Mouse (Mus musculus): ENCODE measurements around the gene 2210016L21Rik.
"Not testable (repeated sequence)": the region's sequence is repeated elsewhere in the genome, so short reads cannot be mapped to it uniquely, and the experiment has no call there.

2210016L21Rik gene

DNA sequence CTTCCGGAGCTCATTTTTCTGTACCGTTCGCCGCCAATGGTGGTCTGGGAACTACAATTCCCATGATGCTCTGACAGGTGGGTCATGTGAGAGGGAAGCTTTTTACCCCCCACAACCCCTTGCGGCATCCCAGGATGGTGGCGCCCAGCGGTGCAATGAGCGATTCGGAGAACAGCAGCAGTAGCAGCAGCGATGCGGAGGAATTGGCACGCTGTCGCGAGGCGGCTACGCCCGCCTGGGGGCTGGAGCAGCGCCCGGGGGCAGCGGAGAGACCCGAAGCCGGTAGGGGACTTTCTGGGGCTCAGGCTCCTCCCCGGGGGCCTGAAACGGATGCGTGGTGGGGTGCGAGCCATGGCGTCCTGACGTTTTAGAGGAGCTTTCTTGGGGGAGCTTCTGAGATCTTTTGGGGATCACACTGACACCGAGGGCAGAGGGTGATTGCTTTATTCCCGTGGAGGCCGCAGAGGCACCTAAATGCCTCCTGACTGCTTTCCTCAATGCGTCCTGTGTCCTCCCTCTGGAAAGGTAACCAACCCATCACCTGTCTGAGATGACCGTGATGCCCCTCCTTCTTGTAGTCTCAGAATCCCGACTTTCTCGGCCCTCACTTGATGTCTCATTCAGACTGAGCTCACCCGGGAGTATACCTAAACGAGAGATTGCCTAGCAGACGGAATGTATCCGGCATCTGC is at the start of gene 2210016L21Rik:
Gene 2210016L21Rik, plus strand, starts transcription at position 85 of the 692 bp plus-strand sequence.
- peak; percentile 57 to 61 for DNase-seq (ENCODE audit: low read depth in 1 of 2, low spot score in 2 of 2)

DNA sequence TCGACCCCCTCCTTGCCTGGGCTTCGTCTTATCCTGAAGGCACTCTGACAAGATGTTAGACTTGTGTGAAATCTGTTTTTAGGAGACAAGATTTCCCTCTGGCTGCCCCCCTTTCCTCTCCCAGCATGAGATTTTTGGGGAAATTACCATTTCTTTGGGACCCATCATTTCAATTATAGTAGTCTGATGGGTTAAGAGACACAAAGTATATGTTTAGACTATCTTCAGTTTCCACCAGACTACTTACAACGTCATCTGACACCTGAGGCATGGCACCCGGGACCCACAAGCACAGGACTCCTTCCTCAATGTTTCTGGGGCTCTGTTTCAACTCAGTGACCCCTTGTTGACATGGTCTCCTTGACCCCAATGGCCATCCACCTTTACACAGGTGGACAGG is 46.4 kb upstream of the 2210016L21Rik start:
- DNase-seq (ENCODE audit: low read depth in 1 of 2, low spot score in 2 of 2), result no peak

DNA sequence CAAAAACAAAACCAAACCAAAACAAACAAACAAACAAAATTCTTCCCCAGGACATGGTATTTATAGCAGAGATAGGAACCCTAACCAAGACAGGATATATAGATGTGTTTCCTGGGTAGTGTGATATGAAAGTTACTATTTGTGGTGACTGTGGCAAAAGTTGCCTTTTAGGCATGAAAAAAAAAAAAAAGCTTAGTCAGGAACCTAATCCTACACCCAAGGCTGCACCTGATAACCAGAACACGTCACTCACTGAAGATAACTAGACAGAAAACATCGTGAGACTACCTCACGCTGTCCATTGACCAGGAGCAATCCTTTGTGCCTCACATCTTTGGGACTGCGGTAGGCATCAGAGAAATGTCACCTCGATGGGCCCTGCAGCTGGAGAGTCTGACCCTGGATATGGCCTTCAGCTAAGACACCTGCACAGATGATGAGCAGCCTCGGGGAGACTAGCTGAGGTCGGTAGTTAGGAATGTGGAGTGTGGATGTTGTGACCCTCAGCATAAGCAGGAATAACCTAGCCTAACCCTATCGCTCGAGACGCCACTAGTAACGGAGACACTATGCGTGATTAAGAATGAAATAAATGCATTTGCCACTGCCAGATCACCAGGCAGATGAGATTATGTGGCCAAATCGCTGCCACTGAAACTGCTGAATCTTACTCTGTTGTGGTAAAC is 45.1 kb upstream of the 2210016L21Rik start, which contains the start of gene Oasl2:
Gene Oasl2, plus strand, starts transcription at position 249 of the 686 bp plus-strand sequence.
- DNase-seq (ENCODE audit: low read depth in 1 of 2, low spot score in 2 of 2), result no peak

DNA sequence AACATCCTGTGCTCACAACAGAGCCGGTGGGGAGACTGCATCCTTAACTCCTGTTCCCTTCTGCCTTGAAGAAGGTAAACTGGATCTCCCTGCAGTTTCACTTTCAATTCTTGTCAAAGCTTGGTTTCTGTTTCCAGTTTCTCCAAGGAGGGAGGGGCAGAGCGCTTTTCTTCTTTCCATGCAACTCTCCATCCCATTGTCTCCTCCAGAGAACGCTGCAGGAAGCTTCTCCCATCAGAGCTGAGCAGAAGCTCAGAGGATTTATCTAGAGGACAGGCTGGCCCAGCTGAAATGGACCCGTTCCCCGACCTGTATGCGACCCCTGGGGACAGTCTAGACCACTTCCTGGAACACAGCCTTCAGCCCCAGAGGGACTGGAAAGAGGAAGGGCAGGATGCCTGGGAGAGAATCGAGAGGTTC is 44.6 kb upstream of the 2210016L21Rik start:
- DNase-seq (ENCODE audit: low read depth in 1 of 2, low spot score in 2 of 2), result no peak

DNA sequence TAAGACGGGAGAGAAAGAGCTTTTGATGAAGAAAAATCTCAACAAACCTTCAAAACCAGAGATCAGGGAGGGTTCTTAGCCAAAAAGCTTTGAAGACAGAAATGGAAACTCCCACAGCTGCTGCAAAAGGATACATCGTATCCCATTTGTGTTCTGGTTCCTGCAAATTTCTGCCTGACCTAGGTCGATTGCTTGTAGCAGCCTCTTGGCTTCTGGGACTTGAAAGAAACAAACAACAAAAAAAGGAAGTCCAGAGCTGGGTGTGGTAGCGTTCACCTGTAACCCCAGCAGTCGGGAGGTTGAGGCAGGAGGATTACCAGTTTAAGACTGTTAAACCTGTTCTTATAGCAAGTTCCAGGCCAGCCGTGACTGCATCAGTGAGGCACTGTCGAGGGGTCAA is 43.1 kb upstream of the 2210016L21Rik start:
- no peak for DNase-seq (ENCODE audit: low read depth in 1 of 2, low spot score in 2 of 2)

DNA sequence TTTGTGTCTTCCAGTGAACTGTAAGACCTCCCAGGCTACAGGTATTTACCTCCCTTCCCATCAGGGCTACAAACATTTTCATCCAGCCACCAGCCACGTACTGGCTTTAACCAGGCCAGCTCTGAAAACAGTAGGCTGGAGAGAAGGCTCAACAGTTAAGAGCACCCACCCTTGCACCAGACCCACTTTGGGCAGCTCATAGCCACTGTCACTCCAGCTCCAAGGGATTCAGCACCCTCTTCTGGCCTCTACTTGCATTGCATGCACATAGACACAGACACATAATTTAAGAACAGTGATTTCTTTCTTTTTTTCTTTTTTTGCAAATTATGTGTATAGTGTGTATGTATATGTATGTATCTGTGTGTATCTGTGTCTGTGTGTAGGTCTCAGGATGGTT is 39.5 kb upstream of the 2210016L21Rik start:
- no peak for DNase-seq (ENCODE audit: low read depth in 1 of 2, low spot score in 2 of 2)

DNA sequence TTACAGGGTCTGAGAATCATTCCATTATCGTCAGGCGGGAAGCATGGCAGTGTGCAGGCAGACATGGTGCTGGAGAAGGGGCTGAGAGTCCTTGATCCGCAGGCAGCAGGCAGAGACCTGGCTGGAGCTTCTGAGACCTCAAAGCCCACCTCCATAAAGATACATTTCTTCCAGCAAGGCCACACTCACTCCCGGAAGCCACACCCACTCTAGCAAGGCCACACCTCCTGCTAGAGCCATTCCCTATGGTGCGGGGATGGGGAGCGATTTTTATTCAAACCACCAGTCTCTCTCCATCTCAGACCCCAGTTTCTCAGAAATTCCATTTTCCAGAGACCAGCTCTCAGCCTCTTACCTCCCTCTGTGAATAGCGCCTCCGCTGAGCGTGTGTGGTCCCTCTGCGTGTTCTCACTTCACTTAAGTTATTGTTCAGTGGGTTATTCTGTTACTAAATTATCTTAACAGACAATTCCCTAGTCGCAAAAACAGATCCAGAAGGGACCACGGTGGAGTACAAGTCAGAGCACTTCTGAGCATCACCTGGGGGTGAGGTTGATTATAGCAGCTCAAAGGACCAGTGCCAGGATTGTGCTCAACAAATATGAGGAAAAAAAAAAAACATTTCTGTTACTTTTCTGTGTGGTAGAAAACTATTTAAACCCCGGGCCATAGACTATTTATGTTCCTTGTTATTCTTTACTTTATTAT is 33.2 kb upstream of the 2210016L21Rik start:
- no peak for DNase-seq (ENCODE audit: low read depth in 1 of 2, low spot score in 2 of 2)

DNA sequence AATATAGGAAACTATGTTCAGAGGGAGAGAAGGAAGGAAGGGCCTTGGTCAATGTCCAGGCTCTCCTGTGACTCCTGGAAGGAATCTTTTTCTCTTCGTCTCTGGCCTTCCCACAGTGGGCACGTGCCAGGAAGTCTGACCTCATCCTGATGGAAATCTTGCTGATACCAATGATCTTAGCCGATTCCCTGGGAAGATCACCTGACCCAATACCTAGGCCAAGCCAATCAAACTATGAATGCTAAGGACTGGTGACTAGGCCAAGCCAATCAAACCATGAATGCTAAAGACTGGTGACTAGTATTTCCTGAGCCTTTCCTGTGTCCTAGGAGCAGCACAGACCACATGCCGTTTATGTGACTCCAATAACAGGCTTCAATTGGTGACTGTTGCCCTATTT is 28.3 kb upstream of the 2210016L21Rik start:
- no peak for DNase-seq (ENCODE audit: low read depth in 1 of 2, low spot score in 2 of 2)

DNA sequence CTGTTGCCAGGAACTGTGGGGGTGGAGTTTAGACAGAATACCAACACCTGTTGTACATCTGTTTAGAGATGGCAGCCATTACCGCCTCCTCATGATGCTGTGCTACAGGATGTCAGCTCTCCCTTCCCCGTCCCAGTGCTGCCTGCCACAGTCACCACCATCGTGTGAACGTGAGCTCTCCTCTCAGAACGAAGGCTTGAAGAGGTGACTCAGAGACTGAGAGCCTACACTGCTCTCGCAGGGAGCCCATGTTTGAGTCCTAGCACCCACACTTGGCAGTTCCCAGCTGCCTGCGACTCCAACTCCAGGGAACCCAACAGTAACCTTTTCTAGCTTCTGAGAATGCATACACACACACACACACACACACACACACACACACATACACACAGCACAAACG is 27.1 kb upstream of the 2210016L21Rik start:
- no peak for DNase-seq (ENCODE audit: low read depth in 1 of 2, low spot score in 2 of 2)

DNA sequence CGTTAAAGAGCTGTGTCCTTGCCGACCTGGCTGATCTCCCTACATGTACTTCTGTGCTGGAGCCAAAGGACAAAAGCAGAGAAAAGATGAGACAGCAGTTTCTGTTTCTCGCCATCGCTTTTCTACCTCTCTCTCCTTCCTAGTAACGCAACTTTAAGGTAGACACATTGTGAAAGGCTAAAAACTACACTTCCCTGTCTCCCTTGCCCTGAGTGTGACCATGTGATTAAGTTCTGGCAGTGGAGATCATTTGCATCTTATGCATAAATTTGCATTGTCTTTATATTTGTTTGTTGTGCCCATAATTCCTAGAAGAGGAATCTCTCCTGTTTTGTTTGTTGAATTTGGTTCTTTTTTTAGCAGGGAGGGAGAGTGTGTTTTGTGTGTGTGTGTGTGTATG is 26.1 kb upstream of the 2210016L21Rik start:
- DNase-seq (ENCODE audit: low read depth in 1 of 2, low spot score in 2 of 2), result no peak

DNA sequence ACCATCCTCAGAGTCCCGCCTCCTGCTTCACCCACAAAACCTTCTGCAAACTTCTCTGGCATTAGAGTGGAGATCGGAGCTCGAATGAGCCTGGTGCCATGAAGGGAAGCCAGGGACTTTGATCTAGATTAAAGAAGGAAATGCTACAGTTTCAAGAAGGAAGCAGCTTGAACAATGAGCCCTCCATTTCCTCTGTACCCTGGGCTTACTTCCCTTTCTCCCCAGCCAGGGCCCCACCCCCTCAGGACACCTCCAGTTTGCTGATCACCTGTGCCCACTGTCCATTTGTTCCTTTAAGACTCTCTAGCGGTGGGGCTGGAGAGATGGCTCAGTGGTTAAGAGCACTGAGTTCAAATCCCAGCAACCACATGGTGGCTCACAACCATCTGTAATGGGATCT is 25.2 kb upstream of the 2210016L21Rik start:
- DNase-seq (ENCODE audit: low read depth in 1 of 2, low spot score in 2 of 2), result peak in 1 of 2 experiments; percentile 11

DNA sequence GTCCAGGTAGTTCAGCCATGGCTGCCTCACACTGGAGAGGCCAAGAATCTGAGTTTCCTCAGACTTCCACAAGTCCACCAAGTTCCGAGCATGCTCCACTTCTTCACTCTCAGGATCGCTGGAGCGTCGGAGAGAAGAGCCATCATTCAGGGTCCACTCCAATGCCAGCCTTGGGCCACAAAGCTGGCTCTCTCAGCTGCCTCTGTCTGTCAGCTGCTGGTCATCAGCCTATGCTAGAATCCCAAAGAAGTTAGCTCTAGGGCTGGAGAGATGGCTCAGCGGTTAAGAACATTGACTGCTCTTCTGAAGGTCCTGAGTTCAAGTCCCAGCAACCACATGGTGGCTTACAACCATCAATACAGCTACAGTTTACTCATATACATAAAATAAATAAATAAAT is 24.6 kb upstream of the 2210016L21Rik start:
- not testable (repeated sequence) for DNase-seq (ENCODE audit: low read depth in 1 of 2, low spot score in 2 of 2)

DNA sequence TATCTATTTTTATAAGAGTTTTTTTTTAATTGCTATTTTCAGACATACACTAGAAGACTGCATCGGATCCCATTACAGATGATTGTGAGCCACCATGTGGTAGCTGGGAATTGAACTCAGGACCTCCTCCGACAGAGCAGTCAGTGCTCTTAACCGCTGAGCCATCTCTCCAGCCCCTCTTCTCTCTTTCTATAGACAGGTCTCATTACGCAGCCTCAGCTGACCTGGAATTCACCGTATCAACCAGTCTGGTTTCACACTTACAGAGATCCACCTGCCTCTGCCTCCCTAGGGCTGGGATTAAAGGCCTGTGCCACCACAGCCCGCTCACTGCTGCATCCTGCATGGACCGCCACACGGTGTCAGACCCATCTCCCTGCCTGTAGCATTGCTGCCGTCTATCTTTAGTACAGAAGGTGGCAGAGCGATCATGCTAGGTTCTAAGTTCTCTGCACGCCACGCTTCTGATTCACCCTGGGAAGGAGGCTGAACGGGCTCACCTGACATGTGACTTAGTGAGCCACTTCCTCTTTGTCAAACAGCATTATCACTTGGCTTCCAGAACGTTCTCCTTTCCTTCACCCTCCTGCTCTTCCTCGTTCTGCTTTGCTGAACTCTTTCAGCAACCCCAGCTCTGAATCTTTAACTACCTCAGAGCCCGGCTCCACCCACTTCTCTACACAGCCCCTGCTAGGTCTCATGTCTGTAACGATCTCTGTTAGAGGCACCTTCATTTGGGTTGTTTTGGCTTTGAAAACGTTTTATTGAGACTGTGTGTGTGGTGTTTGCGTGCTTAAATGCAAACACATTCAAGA is 20.2 kb upstream of the 2210016L21Rik start:
- peak; percentile 72 for DNase-seq (ENCODE audit: low read depth in 1 of 2, low spot score in 2 of 2)

DNA sequence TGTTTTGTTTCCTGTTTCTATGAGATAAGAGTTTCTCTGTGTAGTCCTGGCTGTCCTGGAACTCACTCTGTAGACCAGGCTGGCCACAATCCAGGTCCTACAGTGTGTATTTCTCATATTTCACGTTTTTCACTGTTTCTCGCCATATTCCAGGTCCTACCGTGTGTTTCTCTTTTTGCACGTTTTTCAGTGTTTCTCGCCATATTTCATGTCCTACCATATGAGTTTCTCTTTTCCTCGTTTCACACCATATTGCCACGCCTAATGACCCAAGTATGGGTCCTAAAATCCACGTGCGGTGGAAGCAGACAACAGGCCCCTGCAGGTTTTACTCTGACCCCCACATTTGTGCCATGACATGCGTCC is 19.6 kb upstream of the 2210016L21Rik start:
- DNase-seq (ENCODE audit: low read depth in 1 of 2, low spot score in 2 of 2), result no peak

DNA sequence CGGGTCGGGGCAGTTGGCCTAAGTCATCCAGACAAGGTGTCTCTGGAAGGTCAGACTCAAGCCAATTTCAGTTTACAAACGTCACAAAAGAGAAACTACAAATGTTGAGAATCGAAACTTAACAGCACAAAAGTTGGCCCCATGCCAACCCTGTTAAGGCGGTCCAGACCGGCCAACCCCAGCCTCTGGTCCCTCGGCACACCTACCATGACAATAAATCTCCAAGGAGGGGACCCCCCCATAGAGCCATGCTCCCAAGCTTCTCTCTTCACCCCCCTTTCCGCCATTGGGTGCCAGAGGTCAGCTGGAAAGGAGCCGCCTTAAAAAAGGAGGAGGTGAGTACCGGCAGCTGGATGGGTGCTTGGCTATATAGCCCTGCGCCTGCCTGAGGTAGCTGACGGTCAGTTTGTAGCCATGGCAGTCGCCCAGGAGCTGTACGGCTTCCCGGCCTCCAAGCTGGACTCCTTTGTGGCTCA is 18.9 kb upstream of the 2210016L21Rik start, which contains the start of gene Oasl1:
Gene Oasl1, plus strand, starts transcription at position 243 of the 476 bp plus-strand sequence.
- peak in 1 of 2 experiments; percentile 62 for DNase-seq (ENCODE audit: low read depth in 1 of 2, low spot score in 2 of 2)

DNA sequence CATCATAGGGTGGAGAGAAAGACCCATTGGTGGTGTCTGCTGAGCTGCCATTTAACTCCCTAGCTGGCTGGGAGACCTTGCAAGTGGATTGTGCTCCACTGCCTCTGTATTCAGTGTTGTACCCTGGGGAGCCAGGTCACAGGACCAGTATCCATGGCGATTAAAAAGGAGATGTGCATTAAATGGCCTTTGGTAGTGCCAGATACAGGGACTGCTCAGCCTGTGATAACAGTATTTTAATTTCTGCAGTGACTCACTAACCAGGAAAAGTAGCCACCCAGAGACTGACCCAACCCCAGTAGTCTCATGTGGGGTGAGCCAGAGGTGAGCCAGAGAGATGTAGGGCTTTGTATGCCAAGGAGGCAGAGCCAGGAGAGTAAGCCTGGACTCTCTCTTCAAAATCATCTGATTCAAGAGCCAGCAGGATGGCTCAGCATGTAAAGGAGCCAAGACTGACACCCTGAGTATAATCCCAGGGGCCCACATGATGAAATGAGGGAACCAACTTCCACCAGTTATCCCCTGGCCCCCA is 15.7 kb upstream of the 2210016L21Rik start:
- DNase-seq (ENCODE audit: low read depth in 1 of 2, low spot score in 2 of 2), result no peak

DNA sequence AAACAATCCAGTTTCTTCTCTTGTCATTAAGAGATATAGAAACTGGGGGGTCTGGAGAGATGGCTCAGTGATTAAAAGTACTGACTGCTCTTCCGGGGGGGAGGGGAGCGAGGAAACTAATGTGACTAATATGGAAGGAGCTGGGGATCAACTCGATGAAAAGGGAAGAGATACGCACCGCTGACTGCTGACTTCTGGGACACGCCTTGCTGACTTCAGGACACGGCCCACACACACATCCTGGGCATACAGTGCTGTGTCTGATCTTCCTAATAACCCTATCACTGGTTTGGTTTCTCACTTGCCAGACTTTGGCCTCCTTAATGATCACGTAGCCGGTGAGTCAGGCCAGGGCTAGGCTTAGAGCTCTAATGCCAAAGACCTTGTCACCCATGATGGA is 15.2 kb upstream of the 2210016L21Rik start:
- DNase-seq (ENCODE audit: low read depth in 1 of 2, low spot score in 2 of 2), result no peak

DNA sequence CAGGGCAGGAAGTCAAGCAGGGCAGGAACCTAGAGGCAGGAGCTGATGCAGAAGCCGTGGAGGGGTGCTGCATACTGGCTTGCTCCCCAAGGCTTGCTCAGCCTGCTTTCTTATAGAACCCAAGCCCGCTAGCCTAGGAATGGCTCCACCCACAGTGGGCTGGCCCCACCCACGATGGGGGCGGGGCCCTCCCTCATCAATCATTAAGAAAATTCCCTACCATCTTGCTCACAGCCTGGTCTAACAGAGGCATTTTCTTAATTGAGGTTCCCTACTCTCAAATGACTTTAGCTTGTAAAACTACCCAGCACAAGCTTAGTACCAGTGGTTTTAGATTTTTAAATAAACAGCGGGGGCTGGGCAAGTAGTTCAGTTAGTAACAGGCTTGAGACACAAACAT is 10.3 kb upstream of the 2210016L21Rik start:
- DNase-seq (ENCODE audit: low read depth in 1 of 2, low spot score in 2 of 2), result no peak

DNA sequence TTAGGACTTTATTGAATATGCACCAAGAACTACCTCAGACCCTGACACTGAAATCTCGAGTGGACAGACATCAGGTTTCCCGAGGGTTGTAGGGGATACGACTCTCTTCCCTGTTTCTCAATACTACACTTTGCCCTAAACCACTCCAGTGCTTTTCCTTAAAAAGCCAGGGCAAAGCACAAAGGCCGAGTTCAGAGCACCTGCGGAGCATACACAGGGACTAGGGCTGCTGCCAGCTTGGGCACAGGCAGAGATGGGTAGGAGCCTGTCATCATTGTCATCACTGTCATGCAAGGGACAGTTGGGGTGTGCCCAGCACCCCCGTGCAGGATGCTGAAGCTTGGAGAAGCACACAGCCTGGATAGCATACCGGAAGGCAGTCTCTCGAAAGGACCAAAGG is 8.8 kb upstream of the 2210016L21Rik start:
- no peak for DNase-seq (ENCODE audit: low read depth in 1 of 2, low spot score in 2 of 2)

DNA sequence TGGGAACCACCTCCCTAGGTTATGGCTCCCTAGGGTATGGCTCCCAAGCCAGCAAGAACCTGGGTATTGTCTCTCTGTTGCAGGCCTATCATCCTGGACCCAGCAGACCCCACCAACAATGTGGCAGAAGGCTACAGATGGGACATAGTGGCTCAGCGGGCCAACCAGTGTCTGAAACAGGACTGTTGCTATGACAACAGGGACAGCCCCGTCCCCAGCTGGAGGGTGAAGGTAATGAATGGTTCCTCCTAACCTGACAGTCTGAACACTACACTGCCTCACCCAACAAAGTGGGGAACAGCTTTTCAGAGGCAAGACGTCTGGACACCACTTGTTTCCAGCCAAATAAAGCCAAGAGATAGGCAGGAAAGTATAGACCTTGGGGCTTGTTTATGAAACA is 6.1 kb upstream of the 2210016L21Rik start:
- no peak for DNase-seq (ENCODE audit: low read depth in 1 of 2, low spot score in 2 of 2)

DNA sequence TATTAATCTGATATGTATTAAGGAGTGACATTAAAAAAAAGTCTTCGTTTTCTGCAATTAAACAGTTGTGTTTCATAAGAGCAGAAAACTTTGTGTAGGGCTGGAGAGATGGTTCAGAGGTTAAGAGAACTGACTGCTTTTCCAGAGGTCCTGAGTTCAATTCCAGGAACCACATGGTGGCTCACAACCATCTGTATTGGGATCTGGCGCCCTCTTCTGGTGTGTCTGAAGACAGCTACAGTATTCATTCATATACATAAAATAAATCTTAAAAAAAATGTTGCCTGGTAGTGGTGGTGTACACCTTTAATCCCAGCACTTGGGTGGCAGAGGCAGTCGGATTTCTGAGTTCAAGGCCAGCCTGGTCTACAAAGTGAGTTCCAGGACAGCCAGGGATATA is 820 bp upstream of the 2210016L21Rik start:
- not testable (repeated sequence) for DNase-seq (ENCODE audit: low read depth in 1 of 2, low spot score in 2 of 2)
